Mouse (Mus musculus) liver, embryonic 14.5 days (tissue): ENCODE data around the gene Simc1.

Experiments used
- CTCF ChIP-seq: IDR thresholded peaks from 2 replicates; pipeline ENCODE4 v1.5.1; 2016; ENCODE audit warnings: antibody characterized with exemption, low read depth, control low read depth
- EP300 ChIP-seq: IDR thresholded peaks from 2 replicates; pipeline ENCODE4 v1.6.1; 2016; ENCODE audit warnings: antibody characterized with exemption, low read depth

GRCm38 (mm10) chr13:54459282-54459681 lies 44.3 kb upstream of the Simc1 start:
- TF ChIP-seq CTCF (no peak), EP300 (no peak)
